Mouse (Mus musculus): ENCODE results near the gene Mybpc3. TPM values are rescaled to one million over a fixed set of nuclear protein-coding genes. Genes with fewer than 3 reads are reported as not detected.

Mybpc3 gene
- polyA plus RNA-seq, 1 experiment from 2014 or later: 0.28 TPM

DNA sequence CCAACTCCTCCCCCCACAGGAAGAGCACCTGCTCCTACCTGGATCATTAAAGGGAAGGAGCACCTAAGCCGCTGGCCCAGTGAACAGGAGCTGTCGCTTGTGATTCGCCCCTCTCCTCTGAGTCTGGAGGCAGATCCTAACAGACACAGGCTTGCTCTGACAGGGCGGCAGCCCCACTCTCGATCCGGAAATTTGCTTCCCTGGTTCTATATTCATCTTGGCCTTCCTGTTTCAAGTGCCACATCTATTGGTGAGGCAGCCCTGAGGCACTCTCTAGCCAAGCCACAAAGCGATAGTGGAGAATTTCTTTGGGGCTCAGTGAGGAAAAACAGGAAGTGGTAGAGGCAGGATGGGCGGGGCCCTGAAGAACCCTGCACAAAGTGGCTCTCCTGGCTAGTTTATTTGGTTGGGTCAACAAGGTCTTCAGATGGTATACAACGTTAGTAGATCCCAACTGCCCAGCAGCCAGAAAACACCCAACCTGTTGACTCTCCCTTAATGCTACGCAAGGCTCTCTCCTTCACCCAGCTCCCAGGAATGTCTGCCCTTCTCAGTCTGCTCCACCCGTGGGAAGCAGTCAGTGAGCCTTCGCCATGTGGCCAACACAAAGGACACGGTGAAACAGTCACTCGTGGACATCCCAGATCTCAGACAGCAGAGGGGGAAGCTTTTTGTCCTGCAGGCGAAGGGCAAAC is 65.9 kb downstream of the Mybpc3 start, which contains the start of gene Madd:
Madd (minus strand) TSS at position 127 of the 695 bp plus-strand sequence.
- Histone ChIP-seq H3K9ac (peak within 1 kb of the TSS; percentile 79), H3K36me3 (no peaks in the 10 kb centered on the region), H3K9me3 (replicated peaks) (no peaks in the 10 kb centered on the region), H3K27me3 (no peaks in the 10 kb centered on the region), H3K4me3 (peak within 1 kb of the TSS; percentile 76), H3K4me2 (replicated peaks) (peak within 1 kb of the TSS; percentile 84), H3K27ac (peak within 1 kb of the TSS; percentile 90), H3K4me1 (peaks cover 31% of the 10 kb centered on the region)
- WGBS: 72% methylated on average over 15 of the region's 15 CpGs
- no peak for ATAC-seq (ENCODE audit: low FRiP score)

Other genes with a start within 250 kb of the Mybpc3 start
- gene C1qtnf4, start 232.3 kb upstream of the Mybpc3 start, polyA plus RNA-seq (2016; fragmentation: Nextera tagmentation; extraction: Ambion mirVana): 55.5 and 58.3 TPM in 2 replicates
- gene Kbtbd4, start 213.4 kb upstream of the Mybpc3 start, polyA plus RNA-seq (2016; fragmentation: Nextera tagmentation; extraction: Ambion mirVana): 49.8 and 56.6 TPM in 2 replicates
- 182 and 188 TPM in 2 replicates for gene Ndufs3, start 213.3 kb upstream of the Mybpc3 start, polyA plus RNA-seq (2016; fragmentation: Nextera tagmentation; extraction: Ambion mirVana)
- 146 and 151 TPM in 2 replicates for gene Celf1, start 177.8 kb upstream of the Mybpc3 start, polyA plus RNA-seq (2016; fragmentation: Nextera tagmentation; extraction: Ambion mirVana)
- 2.5 and 4.1 TPM in 2 replicates for gene Rapsn, start 82.5 kb upstream of the Mybpc3 start, polyA plus RNA-seq (2016; fragmentation: Nextera tagmentation; extraction: Ambion mirVana)
- 274 and 282 TPM in 2 replicates for gene Psmc3, start 64.1 kb upstream of the Mybpc3 start, polyA plus RNA-seq (2016; fragmentation: Nextera tagmentation; extraction: Ambion mirVana)
- gene Slc39a13, start 47.7 kb upstream of the Mybpc3 start, polyA plus RNA-seq (2016; fragmentation: Nextera tagmentation; extraction: Ambion mirVana): 32.6 and 36.1 TPM in 2 replicates
- 4.2 and 4.6 TPM in 2 replicates for gene Spi1, start 35.8 kb upstream of the Mybpc3 start, polyA plus RNA-seq (2016; fragmentation: Nextera tagmentation; extraction: Ambion mirVana)
- 39.9 and 45.2 TPM in 2 replicates for gene Madd, start 65.7 kb downstream of the Mybpc3 start, polyA plus RNA-seq (2016; fragmentation: Nextera tagmentation; extraction: Ambion mirVana)
- gene Nr1h3, start 84.7 kb downstream of the Mybpc3 start, polyA plus RNA-seq (2016; fragmentation: Nextera tagmentation; extraction: Ambion mirVana): 1.5 and 2.0 TPM in 2 replicates
- 39.2 and 41.0 TPM in 2 replicates for gene Acp2, start 84.7 kb downstream of the Mybpc3 start, polyA plus RNA-seq (2016; fragmentation: Nextera tagmentation; extraction: Ambion mirVana)
- gene Ddb2, start 118.8 kb downstream of the Mybpc3 start, polyA plus RNA-seq (2016; fragmentation: Nextera tagmentation; extraction: Ambion mirVana): 10.6 and 13.4 TPM in 2 replicates
- gene Pacsin3, start 137.8 kb downstream of the Mybpc3 start, polyA plus RNA-seq (2016; fragmentation: Nextera tagmentation; extraction: Ambion mirVana): 21.5 and 25.6 TPM in 2 replicates
- gene Arfgap2, start 146.8 kb downstream of the Mybpc3 start, polyA plus RNA-seq (2016; fragmentation: Nextera tagmentation; extraction: Ambion mirVana): 84.5 and 85.6 TPM in 2 replicates